In the genomic region with DNA sequence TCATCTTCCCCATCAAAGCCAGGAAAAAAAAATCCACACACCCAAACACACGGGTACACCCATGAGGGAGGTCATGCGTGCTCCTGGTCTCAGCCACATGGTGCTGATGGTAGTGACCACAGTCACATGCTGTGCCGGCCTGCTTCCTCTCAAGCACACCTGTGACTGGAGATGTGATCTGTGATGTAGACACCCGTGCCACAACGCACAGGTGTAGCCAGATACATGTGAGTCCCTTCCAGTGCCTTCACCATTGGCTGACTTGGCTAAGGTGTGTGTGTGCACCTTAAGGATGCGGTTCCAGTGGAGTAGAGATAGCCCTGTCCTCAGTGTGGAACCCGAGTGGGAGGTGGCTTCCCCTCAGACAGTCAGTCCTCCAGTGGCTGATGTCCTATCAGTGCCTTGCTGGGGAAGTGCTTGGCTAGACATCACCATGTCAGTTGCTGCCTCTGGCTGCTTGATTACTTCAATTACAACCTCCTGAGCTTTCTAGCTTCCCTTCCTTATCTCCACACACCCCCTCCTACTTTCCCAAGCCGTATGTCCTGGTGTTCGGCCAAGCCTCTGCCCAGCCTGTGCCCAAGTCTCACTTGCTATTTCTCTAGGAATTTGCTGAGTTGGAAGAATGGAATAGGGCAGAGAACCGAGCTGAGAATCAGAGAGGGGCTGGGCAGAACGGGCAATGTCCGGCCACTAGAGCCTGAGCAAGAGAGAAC, we compare ENCODE assay signal across 25 mouse cellular contexts. TPM values are rescaled to one million over a fixed set of nuclear protein-coding genes. Genes with fewer than 3 reads are reported as not detected.
A peak's percentile ranks its signal among the peaks of the same experiment; 100 is the strongest.
DNase-seq lines count a peak whose midpoint lies in the region; ATAC-seq and TF ChIP-seq lines count a peak whose summit lies in the region.
"Had no signal": no experiment of that assay in that cellular context is flagged by ENCODE, and none has a peak within 500 bp of the region (broad histone marks: within the 10 kb centered on the region; RNA-seq: fewer than 3 reads in every experiment).

No protein-coding gene starts in this region.

- H3K9ac ChIP-seq in forebrain, embryonic 11.5 days (ENCODE audit: low read length), result no peak overlapping the region
- no peak overlapping the region for H3K9ac ChIP-seq in forebrain, embryonic 15.5 days (replicated peaks)
- H3K9ac ChIP-seq in intestine, embryonic 15.5 days, result no peak overlapping the region
- no peak overlapping the region for H3K9ac ChIP-seq in intestine, embryonic 16.5 days (ENCODE audit: low read depth, low read length)
- H3K9ac ChIP-seq in CH12.LX (ENCODE audit: insufficient read depth, low read depth), result no peak overlapping the region
- H3K9ac ChIP-seq: embryonic facial prominence, embryonic 15.5 days; limb, embryonic 12.5 days; liver, embryonic 12.5 days; midbrain, embryonic 12.5 days had no signal

- no peak for TF ChIP-seq POLR2A in CH12.LX (IDR thresholded peaks at IDR 0.05; ENCODE audit: low read depth, low read length)

- no peak for TF ChIP-seq RAD21 in CH12.LX (IDR thresholded peaks at IDR 0.05; ENCODE audit: low read depth, low read length)

- H3K4me2 ChIP-seq in forebrain, embryonic 11.5 days (ENCODE audit: low read depth, low read length, severe bottlenecking), result no peak overlapping the region
- no peak overlapping the region for H3K4me2 ChIP-seq in forebrain, embryonic 15.5 days (replicated peaks)
- H3K4me2 ChIP-seq in intestine, embryonic 15.5 days (replicated peaks), result 0 out of 2 replicates have a peak overlapping the region, but pooled peaks have one; percentile 1
- H3K4me2 ChIP-seq in intestine, embryonic 16.5 days (ENCODE audit: low read depth, low read length), result no peak overlapping the region
- no peak overlapping the region for H3K4me2 ChIP-seq in CH12.LX (ENCODE audit: insufficient read depth, low read depth, poor library complexity, severe bottlenecking)
- H3K4me2 ChIP-seq: embryonic facial prominence, embryonic 15.5 days; limb, embryonic 12.5 days; liver, embryonic 12.5 days; midbrain, embryonic 12.5 days had no signal

- H3K4me1 ChIP-seq in forebrain, embryonic 11.5 days (replicated peaks; ENCODE audit: control insufficient read depth, insufficient read depth, low read length), result peaks cover 3% of the 10 kb centered on the region; the same call in 1 of the 2 replicates
- H3K4me1 ChIP-seq in forebrain, embryonic 15.5 days, result 0 out of 2 replicates have a peak, but pooled peaks cover 6% of the 10 kb centered on the region
- peaks cover 47% of the 10 kb centered on the region for H3K4me1 ChIP-seq in intestine, embryonic 15.5 days (replicated peaks)
- H3K4me1 ChIP-seq in intestine, embryonic 16.5 days (ENCODE audit: control insufficient read depth, insufficient read depth, low read length), result peaks cover 36% of the 10 kb centered on the region
- no peaks in the 10 kb centered on the region; a peak in 1 of 4 replicates for H3K4me1 ChIP-seq in CH12.LX (ENCODE audit: control insufficient read depth in 1 of 2, insufficient read depth in 2 of 2)

- H3K36me3 ChIP-seq in forebrain, embryonic 11.5 days (ENCODE audit: control insufficient read depth, insufficient read depth, low read length), result no peaks in the 10 kb centered on the region
- H3K36me3 ChIP-seq in forebrain, embryonic 15.5 days, result 0 out of 2 replicates have a peak, but pooled peaks cover 2% of the 10 kb centered on the region
- H3K36me3 ChIP-seq in intestine, embryonic 15.5 days, result no peaks in the 10 kb centered on the region
- no peaks in the 10 kb centered on the region for H3K36me3 ChIP-seq in intestine, embryonic 16.5 days (ENCODE audit: control insufficient read depth, insufficient read depth, low read length)
- peaks cover 5 to 24% of the 10 kb centered on the region in 2 experiments for H3K36me3 ChIP-seq in CH12.LX (replicated peaks in 1 of 2; ENCODE audit: control insufficient read depth in 1 of 2, insufficient read depth in 1 of 2, low read length in 1 of 2)

- peak; percentile 46 for DNase-seq in forebrain, embryonic 11.5 days (ENCODE audit: low spot score)
- DNase-seq in CH12.LX (ENCODE audit: extremely low read depth), result no peak
- no peak for DNase-seq in left cerebral cortex, postnatal 25 days (ENCODE audit: low spot score in 2 of 2)
- DNase-seq in ovary, postnatal 14 days (ENCODE audit: low spot score), result no peak
- DNase-seq: adrenal gland, adult 2 months; cerebellum, postnatal 10 days; heart, postnatal 4 days; lung, adult 2 months; lung, postnatal 36 days; right cerebral cortex, postnatal 4 days; thymus, postnatal 14 days had no signal

- no peaks in the 10 kb centered on the region for H3K9me3 ChIP-seq in forebrain, embryonic 11.5 days (ENCODE audit: control insufficient read depth, low read length)
- no peaks in the 10 kb centered on the region for H3K9me3 ChIP-seq in forebrain, embryonic 15.5 days
- no peaks in the 10 kb centered on the region for H3K9me3 ChIP-seq in intestine, embryonic 15.5 days
- no peaks in the 10 kb centered on the region for H3K9me3 ChIP-seq in intestine, embryonic 16.5 days (ENCODE audit: control insufficient read depth, low read length)
- H3K9me3 ChIP-seq in CH12.LX (replicated peaks; ENCODE audit: low read length), result no peaks in the 10 kb centered on the region
- H3K9me3 ChIP-seq: embryonic facial prominence, embryonic 15.5 days; forebrain, embryonic 10.5 days; G1E; limb, embryonic 12.5 days; liver, embryonic 12.5 days; midbrain, embryonic 12.5 days had no signal

- no peak for TF ChIP-seq CTCF in CH12.LX (conservative IDR thresholded peaks at IDR 0.05 in 1 of 2, IDR thresholded peaks at IDR 0.05 in 1 of 2; ENCODE audit: low read depth in 2 of 2, low read length in 2 of 2)

- H3K4me3 ChIP-seq in forebrain, embryonic 11.5 days (ENCODE audit: low read depth, low read length), result no peak overlapping the region
- H3K4me3 ChIP-seq in forebrain, embryonic 15.5 days, result no peak overlapping the region
- no peak overlapping the region for H3K4me3 ChIP-seq in intestine, embryonic 15.5 days (replicated peaks)
- H3K4me3 ChIP-seq in intestine, embryonic 16.5 days (ENCODE audit: low read length), result no peak overlapping the region
- H3K4me3 ChIP-seq in CH12.LX (replicated peaks in 1 of 3; ENCODE audit: low read depth in 2 of 3, low read length in 2 of 3, poor library complexity in 1 of 3), result no peak overlapping the region
- H3K4me3 ChIP-seq: embryonic facial prominence, embryonic 15.5 days; limb, embryonic 12.5 days; liver, embryonic 12.5 days; midbrain, embryonic 12.5 days had no signal

- TF ChIP-seq EP300 in CH12.LX (IDR thresholded peaks at IDR 0.05; ENCODE audit: low read length), result no peak

- 75% methylated on average over 12 of the region's 12 CpGs for WGBS in forebrain, embryonic 11.5 days
- 75% methylated on average over 12 of the region's 12 CpGs for WGBS in forebrain, embryonic 15.5 days
- 54% methylated on average over 12 of the region's 12 CpGs for WGBS in intestine, embryonic 15.5 days
- WGBS in intestine, embryonic 16.5 days, result 56% methylated on average over 12 of the region's 12 CpGs

- ATAC-seq in forebrain, embryonic 11.5 days (replicated peaks; ENCODE audit: low FRiP score), result no peak
- ATAC-seq in forebrain, embryonic 15.5 days (replicated peaks), result no peak
- ATAC-seq in intestine, embryonic 15.5 days, result no peak
- no peak for ATAC-seq in intestine, embryonic 16.5 days
- ATAC-seq in common myeloid progenitor, adult 5-6 weeks (replicated peaks; ENCODE audit: low read depth, poor library complexity, severe bottlenecking), result peak; percentile 44; the same call in 1 of the 2 replicates
- ATAC-seq: CD4-positive, CD25-positive, alpha-beta regulatory T cell, adult 4 months; hindbrain, embryonic 16.5 days; liver, embryonic 12.5 days had no signal

- intact Hi-C loops in left cerebral cortex, postnatal 25 days (cut with DNase I), result no loop called here

- dilution Hi-C loops in CH12.LX (cut with MboI; ENCODE audit: extremely low pct_ligation_motif_present, extremely low pct_unique_long_range_greater_than_20kb, low sequenced_read_pairs), result no loop called here

- 0 out of 2 replicates have a peak, but pooled peaks cover 2% of the 10 kb centered on the region for H3K27me3 ChIP-seq in forebrain, embryonic 11.5 days (ENCODE audit: control insufficient read depth, insufficient read depth, low read length)
- H3K27me3 ChIP-seq in forebrain, embryonic 15.5 days, result peaks cover 19% of the 10 kb centered on the region
- H3K27me3 ChIP-seq in intestine, embryonic 15.5 days (replicated peaks), result peaks cover 13% of the 10 kb centered on the region; the same call in 1 of the 2 replicates
- peaks cover 12% of the 10 kb centered on the region for H3K27me3 ChIP-seq in intestine, embryonic 16.5 days (replicated peaks; ENCODE audit: control insufficient read depth, insufficient read depth, low read length)
- H3K27me3 ChIP-seq in CH12.LX (replicated peaks), result peaks cover 46% of the 10 kb centered on the region

- in situ Hi-C loops in CH12.LX (cut with MboI; ENCODE audit: low pct_ligation_motif_present, low pct_unique_long_range_greater_than_20kb, low sequenced_read_pairs), result no loop called here

- H3K27ac ChIP-seq in forebrain, embryonic 11.5 days (ENCODE audit: low read depth, low read length), result no peak overlapping the region
- H3K27ac ChIP-seq in forebrain, embryonic 15.5 days (replicated peaks), result no peak overlapping the region
- H3K27ac ChIP-seq in intestine, embryonic 15.5 days, result no peak overlapping the region
- no peak overlapping the region for H3K27ac ChIP-seq in intestine, embryonic 16.5 days (ENCODE audit: low read length)
- H3K27ac ChIP-seq in CH12.LX (ENCODE audit: insufficient read depth, low read depth), result no peak overlapping the region
- H3K27ac ChIP-seq: embryonic facial prominence, embryonic 15.5 days; forebrain, embryonic 10.5 days; kidney, postnatal 0 days; limb, embryonic 12.5 days; liver, embryonic 12.5 days; midbrain, embryonic 12.5 days had no signal

- H3K79me2 ChIP-seq in CH12.LX (replicated peaks; ENCODE audit: control insufficient read depth, extremely low read depth, insufficient read depth, poor library complexity, severe bottlenecking), result no peaks in the 10 kb centered on the region

RNA-seq across cellular contexts. Expression of a gene that starts 11.0 kb away (rescaled TPM):
- 0.03 TPM in 1 of 2 replicates, not detected in the other for polyA plus RNA-seq in forebrain, embryonic 11.5 days (2014; fragmentation: Nextera tagmentation; extraction: Ambion mirVana)
- polyA plus RNA-seq in forebrain, embryonic 15.5 days (2015; fragmentation: Nextera tagmentation; extraction: Ambion mirVana), result 0.05 and 0.06 TPM in 2 replicates
- 1.1 and 1.3 TPM in 2 replicates for polyA plus RNA-seq in intestine, embryonic 15.5 days (2015; fragmentation: Nextera tagmentation; extraction: Ambion mirVana)
- polyA plus RNA-seq in intestine, embryonic 16.5 days (2015; fragmentation: Nextera tagmentation; extraction: Ambion mirVana), result 1.1 TPM in 2 replicates
- total RNA-seq in CH12.LX (2012; rRNA removed) (not detected in 2 replicates), CH12.LX (2014; rRNA removed) (not detected in 2 replicates)
- polyA plus RNA-seq in CH12.LX (2012; ENCODE audit: insufficient read length, low read depth), result not detected in 2 replicates
- total RNA-seq in common myeloid progenitor, adult 5-6 weeks (2017), result not detected in 2 replicates
- 1 to 10 TPM; 1.2 to 1.6 TPM for total RNA-seq in left cerebral cortex, postnatal 25 days (2021)
- total RNA-seq: monocyte, adult 5-6 weeks had no signal
- polyA plus RNA-seq: CD4-positive, CD25-positive, alpha-beta regulatory T cell, adult 4 months; forebrain, embryonic 10.5 days; G1E; limb, embryonic 12.5 days had no signal

RNA-seq across cellular contexts. Expression of a gene that starts 12.4 kb away (rescaled TPM):
- 79.5 and 82.9 TPM in 2 replicates for polyA plus RNA-seq in forebrain, embryonic 11.5 days (2014; fragmentation: Nextera tagmentation; extraction: Ambion mirVana)
- polyA plus RNA-seq in forebrain, embryonic 15.5 days (2015; fragmentation: Nextera tagmentation; extraction: Ambion mirVana), result 111 and 112 TPM in 2 replicates
- 67.5 and 68.2 TPM in 2 replicates for polyA plus RNA-seq in intestine, embryonic 15.5 days (2015; fragmentation: Nextera tagmentation; extraction: Ambion mirVana)
- polyA plus RNA-seq in intestine, embryonic 16.5 days (2015; fragmentation: Nextera tagmentation; extraction: Ambion mirVana), result 66.3 and 69.1 TPM in 2 replicates
- total RNA-seq in CH12.LX (2012; rRNA removed), result 34.3 and 34.5 TPM in 2 replicates
- 18.9 and 20.2 TPM in 2 replicates for total RNA-seq in CH12.LX (2014; rRNA removed)
- 54.3 and 59.6 TPM in 2 replicates for polyA plus RNA-seq in CH12.LX (2012; ENCODE audit: insufficient read length, low read depth)
- total RNA-seq in common myeloid progenitor, adult 5-6 weeks (2017), result 19.9 and 25.1 TPM in 2 replicates
- total RNA-seq in left cerebral cortex, postnatal 25 days (2021), result 10 to 100 TPM; 72.7 to 72.8 TPM

RNA-seq across cellular contexts. Expression of a gene that starts 14.8 kb away (rescaled TPM):
- 14.5 and 18.2 TPM in 2 replicates for polyA plus RNA-seq in forebrain, embryonic 11.5 days (2014; fragmentation: Nextera tagmentation; extraction: Ambion mirVana)
- polyA plus RNA-seq in forebrain, embryonic 15.5 days (2015; fragmentation: Nextera tagmentation; extraction: Ambion mirVana), result 15.3 and 15.8 TPM in 2 replicates
- 12.1 and 13.7 TPM in 2 replicates for polyA plus RNA-seq in intestine, embryonic 15.5 days (2015; fragmentation: Nextera tagmentation; extraction: Ambion mirVana)
- 10.2 and 14.4 TPM in 2 replicates for polyA plus RNA-seq in intestine, embryonic 16.5 days (2015; fragmentation: Nextera tagmentation; extraction: Ambion mirVana)
- total RNA-seq in CH12.LX (2012; rRNA removed) (5.5 and 6.8 TPM in 2 replicates), CH12.LX (2014; rRNA removed) (6.8 and 8.2 TPM in 2 replicates)
- polyA plus RNA-seq in CH12.LX (2012; ENCODE audit: insufficient read length, low read depth), result 5.6 and 6.2 TPM in 2 replicates
- total RNA-seq in common myeloid progenitor, adult 5-6 weeks (2017), result 20.6 and 31.6 TPM in 2 replicates
- total RNA-seq in left cerebral cortex, postnatal 25 days (2021), result 10 to 100 TPM; 12.0 to 17.0 TPM

RNA-seq across cellular contexts. Expression of a gene that starts 30.0 kb away (rescaled TPM):
- polyA plus RNA-seq in forebrain, embryonic 11.5 days (2014; fragmentation: Nextera tagmentation; extraction: Ambion mirVana), result 2.4 and 2.7 TPM in 2 replicates
- 6.8 and 7.4 TPM in 2 replicates for polyA plus RNA-seq in forebrain, embryonic 15.5 days (2015; fragmentation: Nextera tagmentation; extraction: Ambion mirVana)
- 0.40 and 0.49 TPM in 2 replicates for polyA plus RNA-seq in intestine, embryonic 15.5 days (2015; fragmentation: Nextera tagmentation; extraction: Ambion mirVana)
- 0.32 and 0.47 TPM in 2 replicates for polyA plus RNA-seq in intestine, embryonic 16.5 days (2015; fragmentation: Nextera tagmentation; extraction: Ambion mirVana)
- total RNA-seq in CH12.LX (2012; rRNA removed) (not detected in 2 replicates), CH12.LX (2014; rRNA removed) (not detected in 2 replicates)
- polyA plus RNA-seq in CH12.LX (2012; ENCODE audit: insufficient read length, low read depth), result not detected in 2 replicates
- not detected in 2 replicates for total RNA-seq in common myeloid progenitor, adult 5-6 weeks (2017)
- 100 to 1,000 TPM; 171 to 183 TPM for total RNA-seq in left cerebral cortex, postnatal 25 days (2021)
- total RNA-seq: G1E had no signal
- polyA plus RNA-seq: G1E; liver, embryonic 12.5 days had no signal

RNA-seq across cellular contexts. Expression of a gene that starts 31.0 kb away (rescaled TPM):
- polyA plus RNA-seq in forebrain, embryonic 11.5 days (2014; fragmentation: Nextera tagmentation; extraction: Ambion mirVana), result 26.4 and 29.0 TPM in 2 replicates
- polyA plus RNA-seq in forebrain, embryonic 15.5 days (2015; fragmentation: Nextera tagmentation; extraction: Ambion mirVana), result 17.2 and 18.2 TPM in 2 replicates
- polyA plus RNA-seq in intestine, embryonic 15.5 days (2015; fragmentation: Nextera tagmentation; extraction: Ambion mirVana), result 27.8 and 29.6 TPM in 2 replicates
- 32.3 and 32.9 TPM in 2 replicates for polyA plus RNA-seq in intestine, embryonic 16.5 days (2015; fragmentation: Nextera tagmentation; extraction: Ambion mirVana)
- total RNA-seq in CH12.LX (2012; rRNA removed) (0.76 and 1.9 TPM in 2 replicates), CH12.LX (2014; rRNA removed) (0.24 TPM in 1 of 2 replicates, not detected in the other)
- 0.60 and 0.84 TPM in 2 replicates for polyA plus RNA-seq in CH12.LX (2012; ENCODE audit: insufficient read length, low read depth)
- total RNA-seq in common myeloid progenitor, adult 5-6 weeks (2017), result 17.4 and 21.2 TPM in 2 replicates
- 10 to 100 TPM; 45.8 to 46.4 TPM for total RNA-seq in left cerebral cortex, postnatal 25 days (2021)
